Mouse (Mus musculus): ENCODE data around the gene Stmn1.

Stmn1 gene

GRCm38 (mm10) chr4:134468215-134468575 lies at the start of gene Stmn1:
Gene Stmn1 (plus strand): TSS chr4:134468320.
- DNase-seq (ENCODE audit: low spot score), result peak; percentile 91

DNA sequence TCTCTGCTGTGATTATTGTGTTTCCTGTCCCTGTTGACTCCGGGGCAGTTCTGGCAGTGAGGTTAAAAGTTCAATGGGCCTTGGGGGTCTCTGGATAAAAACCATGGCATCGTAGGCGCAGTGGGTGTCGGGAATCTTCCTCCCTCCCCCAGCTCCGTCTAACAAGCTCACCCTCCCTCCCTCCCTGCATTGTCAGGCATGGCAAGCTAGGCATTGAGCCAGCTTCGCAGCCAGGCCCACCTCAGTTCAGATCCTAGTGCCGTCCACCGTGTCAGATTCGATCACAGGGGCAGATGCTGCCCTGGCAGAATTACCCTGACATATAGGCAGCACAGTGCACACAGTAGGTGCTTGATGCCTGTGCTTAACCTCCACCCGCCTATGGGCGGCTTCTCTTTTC lies 46.1 kb upstream of the Stmn1 start:
- no peak for DNase-seq (ENCODE audit: low spot score)

DNA sequence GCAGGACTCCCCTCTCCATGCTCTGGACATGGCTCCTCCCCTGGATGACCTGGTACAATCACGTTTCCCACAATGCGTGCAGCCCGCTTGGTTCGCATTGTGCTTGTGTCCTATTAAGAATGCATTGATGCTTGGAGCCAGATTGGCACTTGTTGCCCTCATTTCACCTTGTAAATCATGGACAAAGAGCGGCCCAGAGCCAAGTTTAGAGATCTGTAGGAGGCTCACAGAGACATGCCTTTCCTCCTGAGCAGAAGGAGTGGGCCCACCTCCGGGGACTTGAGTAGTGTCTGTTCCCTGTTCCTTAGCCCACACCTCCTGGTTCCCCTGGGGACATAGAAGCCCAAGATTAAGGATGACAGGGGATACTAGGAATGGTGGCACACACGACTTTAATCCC lies 44.2 kb upstream of the Stmn1 start:
- DNase-seq (ENCODE audit: low spot score), result no peak

- DNase-seq (ENCODE audit: low spot score), result no peak
These were observed 43.0 kb upstream of the Stmn1 start for GRCm38 (mm10) chr4:134425088-134425487.

GRCm38 (mm10) chr4:134430381-134431004 lies 37.6 kb upstream of the Stmn1 start:
- no peak for DNase-seq (ENCODE audit: low spot score)

GRCm38 (mm10) chr4:134432686-134433360 lies 35.3 kb upstream of the Stmn1 start:
- DNase-seq (ENCODE audit: low spot score), result no peak

DNA sequence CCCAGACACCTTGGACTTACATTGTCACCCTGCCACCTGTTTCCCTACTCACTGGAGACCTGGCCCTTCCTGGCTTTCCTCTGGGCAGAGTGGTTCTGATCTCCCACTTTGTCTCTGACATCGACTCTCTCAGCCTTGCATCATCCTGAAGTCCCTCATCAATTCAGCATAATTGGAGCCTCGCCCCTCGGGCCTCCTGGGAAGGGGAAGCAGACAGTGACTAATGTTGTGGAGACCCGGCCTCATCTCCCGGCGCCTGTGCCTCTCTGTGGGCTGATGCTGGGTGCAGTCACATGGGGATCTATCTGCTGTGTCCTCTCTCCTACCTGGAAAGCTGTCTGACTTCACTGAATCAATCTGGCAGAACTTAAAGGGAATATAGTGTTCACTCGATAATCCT lies 31.9 kb upstream of the Stmn1 start:
- no peak for DNase-seq (ENCODE audit: low spot score)

DNA sequence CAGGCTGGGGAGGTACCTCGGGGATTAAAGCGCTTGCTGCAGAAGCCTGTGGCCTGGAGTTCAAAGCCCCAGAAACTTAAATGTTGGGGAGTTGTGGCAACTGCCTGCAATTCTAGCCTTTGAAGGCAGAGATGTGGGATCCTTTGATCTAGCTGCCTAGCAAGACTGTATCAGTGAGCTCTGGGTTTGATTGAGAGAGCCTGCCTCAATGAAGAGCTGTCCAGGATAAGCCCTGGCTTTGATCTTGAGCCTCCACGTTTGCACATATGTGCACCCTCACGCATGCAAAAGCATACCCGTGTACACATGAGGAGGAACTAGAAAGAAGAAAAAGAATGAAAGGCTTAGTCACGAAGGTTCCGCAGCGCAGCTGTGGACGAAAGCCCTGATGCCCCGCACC lies 31.5 kb upstream of the Stmn1 start:
- DNase-seq (ENCODE audit: low spot score), result no peak

DNA sequence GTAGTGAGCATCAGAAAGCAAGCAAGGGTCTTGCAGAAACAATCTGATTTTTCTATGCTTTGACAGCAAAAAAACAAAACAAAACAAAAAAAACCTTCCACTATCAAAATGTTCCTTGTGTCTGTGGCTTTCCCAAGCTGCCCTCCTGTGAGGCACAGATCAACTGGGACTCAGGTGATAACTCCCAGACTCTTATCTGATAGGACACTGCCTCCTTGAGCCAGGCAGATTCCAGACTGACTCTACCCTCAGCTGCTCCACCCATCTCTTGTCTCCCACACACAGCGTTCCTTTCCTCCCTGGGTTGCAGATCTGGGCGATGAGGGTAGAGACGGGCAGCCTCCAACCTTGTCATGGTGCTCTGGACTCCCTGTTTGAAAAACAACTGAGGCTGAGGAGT lies 29.0 kb upstream of the Stmn1 start:
- peak; percentile 59 for DNase-seq (ENCODE audit: low spot score)

DNA sequence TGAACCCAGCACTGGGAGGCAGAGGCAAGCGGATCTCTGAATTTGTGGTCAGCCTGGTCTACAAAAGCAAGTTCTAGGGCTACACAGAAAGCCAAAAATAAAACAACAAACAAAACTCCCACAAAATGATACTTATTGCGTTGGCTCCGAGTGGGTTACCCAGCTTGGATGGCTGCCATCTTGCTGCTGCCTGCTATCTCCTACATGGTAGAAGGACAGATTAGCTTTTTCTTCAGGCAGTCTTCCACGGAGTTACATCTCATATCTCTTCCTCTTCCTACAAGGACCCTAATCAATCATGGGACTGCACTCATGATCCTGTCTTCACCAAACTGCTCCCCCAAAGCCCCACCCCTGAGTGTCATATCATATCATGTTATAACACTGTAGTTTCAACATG lies 28.2 kb upstream of the Stmn1 start:
- no peak for DNase-seq (ENCODE audit: low spot score)

- DNase-seq (ENCODE audit: low spot score), result no peak
These were observed 25.9 kb upstream of the Stmn1 start for GRCm38 (mm10) chr4:134442216-134442615.

GRCm38 (mm10) chr4:134443589-134443988 lies 24.5 kb upstream of the Stmn1 start:
- DNase-seq (ENCODE audit: low spot score), result no peak

- no peak for DNase-seq (ENCODE audit: low spot score)
These were observed 23.2 kb upstream of the Stmn1 start for GRCm38 (mm10) chr4:134444949-134445348.

GRCm38 (mm10) chr4:134445489-134445888 lies 22.6 kb upstream of the Stmn1 start:
- DNase-seq (ENCODE audit: low spot score), result no peak

GRCm38 (mm10) chr4:134447966-134448365 lies 20.2 kb upstream of the Stmn1 start:
- no peak for DNase-seq (ENCODE audit: low spot score)

DNA sequence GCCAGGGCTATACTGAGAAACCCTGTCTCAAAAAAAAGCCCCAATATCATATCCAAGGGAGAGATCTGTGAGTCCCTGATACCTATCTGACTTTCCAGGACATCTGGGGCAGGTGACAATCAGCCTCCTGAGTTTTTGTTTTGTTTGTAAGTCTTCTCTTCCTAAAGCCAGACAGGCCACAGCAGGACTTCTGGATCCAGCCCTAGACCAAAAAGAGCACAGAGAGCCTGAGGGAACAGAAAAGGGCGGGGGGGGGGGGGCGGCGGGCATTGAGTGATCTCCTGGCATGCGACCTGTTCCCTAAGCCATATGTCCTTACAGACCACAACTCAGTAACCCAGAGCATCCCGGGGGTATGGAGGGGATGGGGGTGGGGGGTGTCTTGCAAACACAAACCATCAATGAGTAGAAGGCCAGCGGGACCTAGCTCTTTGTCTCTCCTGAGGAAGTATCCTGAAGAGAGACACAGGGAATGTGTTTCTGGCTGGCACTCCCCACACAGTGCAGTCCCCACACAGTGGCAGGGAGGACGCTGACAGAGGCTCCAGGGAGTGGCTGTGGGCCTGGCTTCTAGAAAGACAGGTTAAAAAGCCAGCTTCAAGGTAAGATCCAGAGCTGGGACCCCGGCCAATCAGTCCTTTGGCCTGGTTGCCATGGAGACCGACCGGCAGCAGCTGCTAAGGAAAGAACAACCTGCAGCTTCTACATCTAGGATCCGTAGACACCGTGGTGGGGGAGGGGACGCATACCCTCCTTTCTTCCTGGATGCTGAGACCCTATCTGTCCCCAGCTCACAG lies 18.3 kb upstream of the Stmn1 start:
- no peak for DNase-seq (ENCODE audit: low spot score)

- DNase-seq (ENCODE audit: low spot score), result no peak
These were observed 17.5 kb upstream of the Stmn1 start for GRCm38 (mm10) chr4:134450392-134451195.

GRCm38 (mm10) chr4:134451484-134451883 lies 16.6 kb upstream of the Stmn1 start:
- no peak for DNase-seq (ENCODE audit: low spot score)

DNA sequence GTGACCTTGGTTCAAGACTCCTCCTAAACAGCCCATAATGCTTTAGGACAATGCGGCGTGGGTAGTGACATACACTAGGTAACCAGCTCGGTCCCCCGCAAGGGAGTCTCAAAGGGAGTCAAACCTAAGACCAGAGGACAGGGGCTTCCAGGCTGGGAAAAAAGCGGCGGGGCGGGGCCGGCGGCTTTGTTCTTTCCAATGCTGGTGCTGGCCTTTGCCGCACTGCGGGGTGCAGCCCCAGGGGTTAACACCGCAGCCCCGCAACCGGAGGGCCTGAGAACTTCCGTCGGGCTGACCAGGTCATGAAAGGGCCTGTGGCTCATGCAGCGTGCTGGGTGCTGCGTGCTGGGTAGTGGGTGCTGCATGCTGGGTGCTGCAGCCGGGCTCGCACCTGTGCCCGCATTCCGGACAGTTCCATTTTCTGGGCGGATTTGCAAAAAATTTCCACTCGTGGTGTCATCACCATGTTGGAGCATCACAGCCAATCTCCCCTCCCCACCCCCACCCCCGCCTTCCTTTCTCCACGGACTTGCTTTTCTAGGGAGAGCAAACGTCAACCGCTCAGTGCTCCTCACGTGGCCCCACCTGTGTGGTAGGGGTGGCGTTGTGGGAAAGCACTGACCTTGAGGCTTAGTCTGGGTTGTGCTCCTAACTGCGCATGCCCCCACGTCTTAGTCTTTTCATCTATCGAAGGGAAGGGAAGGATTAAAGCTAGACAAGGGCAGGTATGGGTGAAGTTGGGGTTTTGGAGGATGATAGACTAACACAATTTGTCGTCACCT lies 14.3 kb upstream of the Stmn1 start:
- no peak for DNase-seq (ENCODE audit: low spot score)

GRCm38 (mm10) chr4:134455310-134455709 lies 12.8 kb upstream of the Stmn1 start:
- DNase-seq (ENCODE audit: low spot score), result no peak

- no peak for DNase-seq (ENCODE audit: low spot score)
These were observed 10.8 kb upstream of the Stmn1 start for GRCm38 (mm10) chr4:134457130-134457825.
